Mouse (Mus musculus): ENCODE data around the gene Shc2. TPM values are rescaled to one million over a fixed set of nuclear protein-coding genes. Genes with fewer than 3 reads are reported as not detected.

Gene Shc2
- polyA plus RNA-seq, 1 experiment from 2014 or later, result 2.0 TPM

DNA sequence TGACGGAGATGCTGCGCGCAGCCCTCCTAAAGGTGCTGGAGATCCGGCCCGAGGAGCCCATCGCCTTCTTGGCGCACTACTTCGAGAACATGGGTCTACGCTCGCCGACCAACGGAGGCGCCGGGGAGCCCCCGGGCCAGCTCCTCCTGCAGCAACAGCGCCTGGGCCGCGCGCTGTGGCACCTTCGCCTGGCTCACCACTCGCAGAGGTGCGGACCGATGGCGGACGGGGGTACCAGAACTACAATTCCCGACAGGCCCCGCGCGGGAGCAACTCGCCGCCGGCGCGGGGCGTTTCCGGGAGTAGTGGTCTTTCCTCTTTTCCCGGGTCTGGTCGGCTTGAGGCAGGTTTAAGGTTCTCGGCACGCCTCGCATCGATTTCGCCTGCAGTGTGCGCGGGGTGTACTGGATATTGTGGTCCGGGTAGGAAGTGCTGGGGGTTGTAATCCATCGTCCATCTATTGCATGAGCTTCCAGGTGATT lies 31.9 kb upstream of the Shc2 start:
- WGBS, result under 1% methylated on average over 47 of the region's 47 CpGs
- Histone ChIP-seq H3K4me2 (ENCODE audit: low read depth, low read length) (peak overlapping the region; percentile 89), H3K27me3 (ENCODE audit: control insufficient read depth, insufficient read depth, low read length) (0 out of 2 replicates have a peak, but pooled peaks cover 3% of the 10 kb centered on the region), H3K27ac (ENCODE audit: low read length) (peak overlapping the region; percentile 94), H3K36me3 (ENCODE audit: control insufficient read depth, insufficient read depth) (no peaks in the 10 kb centered on the region), H3K9ac (ENCODE audit: low read length) (peak overlapping the region; percentile 91), H3K4me1 (ENCODE audit: control insufficient read depth, insufficient read depth, low read length) (peaks cover 14% of the 10 kb centered on the region), H3K9me3 (replicated peaks; ENCODE audit: control insufficient read depth, low read length) (no peaks in the 10 kb centered on the region), H3K4me3 (ENCODE audit: low read length) (peak overlapping the region; percentile 99)
- ATAC-seq (replicated peaks; ENCODE audit: extremely low read depth, insufficient read depth, low FRiP score), result peak; percentile 45

DNA sequence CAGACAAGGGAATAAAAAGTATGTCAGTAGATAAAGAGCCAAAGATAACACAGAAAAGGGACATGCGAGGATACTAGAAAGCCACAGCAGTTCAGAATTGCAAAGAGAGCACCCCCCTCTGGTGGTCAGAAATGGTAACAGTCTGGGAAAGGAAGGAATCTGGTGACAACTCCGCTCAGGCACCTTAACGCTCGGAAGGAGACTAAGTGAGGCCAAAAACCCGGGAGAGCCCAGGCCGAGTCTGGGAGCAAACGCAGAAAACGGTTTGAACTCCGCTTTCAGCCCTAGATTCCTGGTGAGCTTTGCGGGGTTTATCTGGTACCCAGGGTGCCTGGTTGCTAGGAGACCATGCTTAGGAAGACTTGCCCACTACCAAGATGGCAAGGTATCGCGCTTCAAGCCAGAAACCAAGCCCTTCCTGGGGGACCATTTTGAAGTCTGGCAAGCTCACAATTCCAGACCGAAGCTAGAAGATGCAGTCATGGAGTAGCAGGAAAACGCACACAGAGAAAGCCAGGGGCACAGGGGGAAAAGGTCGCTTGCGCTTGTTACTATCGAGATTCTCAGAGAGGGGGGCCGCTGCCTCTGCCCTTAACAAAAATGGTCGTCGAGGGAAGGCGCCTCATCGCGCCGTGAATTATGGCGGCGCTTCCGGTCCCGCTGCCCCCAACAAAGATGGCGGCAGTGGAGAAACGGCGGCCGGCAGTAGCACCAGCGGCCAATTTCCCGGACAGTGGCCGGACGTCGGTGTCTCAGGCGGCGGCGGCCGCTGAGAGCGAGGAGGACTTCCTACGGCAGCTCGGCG lies 31.3 kb upstream of the Shc2 start, which contains the start of gene Tpgs1:
Tpgs1 (plus strand) TSS at position 599 of the 805 bp plus-strand sequence.
- 0% methylated on average over 45 of the region's 45 CpGs for WGBS
- H3K27me3 ChIP-seq (ENCODE audit: control insufficient read depth, insufficient read depth, low read length), result 0 out of 2 replicates have a peak, but pooled peaks cover 3% of the 10 kb centered on the region
- no peaks in the 10 kb centered on the region for H3K9me3 ChIP-seq (replicated peaks; ENCODE audit: control insufficient read depth, low read length)
- no peaks in the 10 kb centered on the region for H3K36me3 ChIP-seq (ENCODE audit: control insufficient read depth, insufficient read depth)
- peak; percentile 81 for ATAC-seq (replicated peaks; ENCODE audit: extremely low read depth, insufficient read depth, low FRiP score)
- peak within 1 kb of the TSS; percentile 91 for H3K9ac ChIP-seq (ENCODE audit: low read length)
- peak within 1 kb of the TSS; percentile 89 for H3K4me2 ChIP-seq (ENCODE audit: low read depth, low read length)
- H3K4me1 ChIP-seq (ENCODE audit: control insufficient read depth, insufficient read depth, low read length), result peaks cover 14% of the 10 kb centered on the region
- H3K27ac ChIP-seq (ENCODE audit: low read length), result peak within 1 kb of the TSS; percentile 94
- H3K4me3 ChIP-seq (ENCODE audit: low read length), result peak within 1 kb of the TSS; percentile 99

GRCm38 (mm10) chr10:79668076-79668475 lies 30.4 kb upstream of the Shc2 start:
- Histone ChIP-seq H3K4me1 (ENCODE audit: control insufficient read depth, insufficient read depth, low read length) (peaks cover 14% of the 10 kb centered on the region), H3K4me3 (ENCODE audit: low read length) (no peak overlapping the region), H3K4me2 (ENCODE audit: low read depth, low read length) (no peak overlapping the region), H3K9ac (ENCODE audit: low read length) (no peak overlapping the region), H3K9me3 (replicated peaks; ENCODE audit: control insufficient read depth, low read length) (no peaks in the 10 kb centered on the region), H3K27ac (ENCODE audit: low read length) (no peak overlapping the region), H3K27me3 (ENCODE audit: control insufficient read depth, insufficient read depth, low read length) (0 out of 2 replicates have a peak, but pooled peaks cover 3% of the 10 kb centered on the region), H3K36me3 (ENCODE audit: control insufficient read depth, insufficient read depth) (no peaks in the 10 kb centered on the region)
- WGBS, result 84% methylated on average over 5 of the region's 5 CpGs
- no peak for ATAC-seq (replicated peaks; ENCODE audit: extremely low read depth, insufficient read depth, low FRiP score)

GRCm38 (mm10) chr10:79666493-79666892 lies 28.8 kb upstream of the Shc2 start:
- no peak for ATAC-seq (replicated peaks; ENCODE audit: extremely low read depth, insufficient read depth, low FRiP score)
- Histone ChIP-seq H3K36me3 (ENCODE audit: control insufficient read depth, insufficient read depth) (no peaks in the 10 kb centered on the region), H3K4me2 (ENCODE audit: low read depth, low read length) (no peak overlapping the region), H3K4me3 (ENCODE audit: low read length) (no peak overlapping the region), H3K9ac (ENCODE audit: low read length) (no peak overlapping the region), H3K9me3 (replicated peaks; ENCODE audit: control insufficient read depth, low read length) (no peaks in the 10 kb centered on the region), H3K4me1 (ENCODE audit: control insufficient read depth, insufficient read depth, low read length) (peaks cover 14% of the 10 kb centered on the region), H3K27me3 (ENCODE audit: control insufficient read depth, insufficient read depth, low read length) (0 out of 2 replicates have a peak, but pooled peaks cover 3% of the 10 kb centered on the region), H3K27ac (ENCODE audit: low read length) (no peak overlapping the region)
- WGBS, result 67% methylated on average over 9 of the region's 9 CpGs

- Histone ChIP-seq H3K4me1 (ENCODE audit: control insufficient read depth, insufficient read depth, low read length) (peaks cover 5% of the 10 kb centered on the region), H3K9me3 (replicated peaks; ENCODE audit: control insufficient read depth, low read length) (0 out of 2 replicates have a peak, but pooled peaks cover 2% of the 10 kb centered on the region), H3K9ac (ENCODE audit: low read length) (no peak overlapping the region), H3K36me3 (ENCODE audit: control insufficient read depth, insufficient read depth) (no peaks in the 10 kb centered on the region), H3K4me3 (ENCODE audit: low read length) (no peak overlapping the region), H3K27ac (ENCODE audit: low read length) (no peak overlapping the region), H3K4me2 (ENCODE audit: low read depth, low read length) (no peak overlapping the region), H3K27me3 (ENCODE audit: control insufficient read depth, insufficient read depth, low read length) (0 out of 2 replicates have a peak, but pooled peaks cover 3% of the 10 kb centered on the region)
- WGBS, result 83% methylated on average over 8 of the region's 8 CpGs
- no peak for ATAC-seq (replicated peaks; ENCODE audit: extremely low read depth, insufficient read depth, low FRiP score)
Measured at GRCm38 (mm10) chr10:79665051-79665450, 27.3 kb upstream of the Shc2 start.

DNA sequence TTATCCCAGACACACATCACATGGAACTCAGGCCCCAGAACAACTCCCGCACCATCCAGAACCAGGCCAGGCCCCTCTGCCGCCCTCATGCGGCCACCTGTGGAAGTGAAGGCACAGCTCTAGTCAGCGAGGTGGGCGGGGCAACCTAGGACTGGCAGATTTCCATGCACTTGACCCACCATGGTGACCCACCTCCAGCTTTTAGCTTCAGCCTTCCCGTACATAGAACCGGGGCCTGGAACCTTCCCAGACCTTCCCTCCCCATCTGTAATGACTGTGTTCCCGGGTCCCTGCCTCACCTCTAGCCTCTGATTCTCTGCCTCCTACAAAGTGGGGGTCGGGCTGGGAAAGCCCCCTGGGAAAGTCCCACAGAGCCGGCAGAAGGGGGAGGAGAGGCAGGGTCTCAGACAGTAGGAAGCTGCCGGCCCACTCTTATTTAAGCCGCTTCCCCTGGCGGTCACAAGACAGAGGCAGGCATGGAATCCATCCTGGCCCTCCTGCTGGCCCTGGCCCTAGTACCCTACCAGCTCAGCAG lies 26.5 kb upstream of the Shc2 start, which contains the start of gene Madcam1:
Madcam1 (plus strand) TSS at position 429 of the 535 bp plus-strand sequence.
- Histone ChIP-seq H3K27me3 (ENCODE audit: control insufficient read depth, insufficient read depth, low read length) (0 out of 2 replicates have a peak, but pooled peaks cover 3% of the 10 kb centered on the region), H3K4me2 (ENCODE audit: low read depth, low read length) (no peak within 1 kb of the TSS), H3K4me3 (ENCODE audit: low read length) (no peak within 1 kb of the TSS), H3K9me3 (replicated peaks; ENCODE audit: control insufficient read depth, low read length) (0 out of 2 replicates have a peak, but pooled peaks cover 2% of the 10 kb centered on the region), H3K9ac (ENCODE audit: low read length) (no peak within 1 kb of the TSS), H3K36me3 (ENCODE audit: control insufficient read depth, insufficient read depth) (no peaks in the 10 kb centered on the region), H3K27ac (ENCODE audit: low read length) (no peak within 1 kb of the TSS), H3K4me1 (ENCODE audit: control insufficient read depth, insufficient read depth, low read length) (0 out of 2 replicates have a peak, but pooled peaks cover 3% of the 10 kb centered on the region)
- ATAC-seq (replicated peaks; ENCODE audit: extremely low read depth, insufficient read depth, low FRiP score), result no peak
- WGBS, result 13% methylated on average over 13 of the region's 13 CpGs

GRCm38 (mm10) chr10:79661861-79662260 lies 24.1 kb upstream of the Shc2 start:
- Histone ChIP-seq H3K36me3 (ENCODE audit: control insufficient read depth, insufficient read depth) (no peaks in the 10 kb centered on the region), H3K4me3 (ENCODE audit: low read length) (no peak overlapping the region), H3K4me1 (ENCODE audit: control insufficient read depth, insufficient read depth, low read length) (no peaks in the 10 kb centered on the region), H3K9ac (ENCODE audit: low read length) (no peak overlapping the region), H3K4me2 (ENCODE audit: low read depth, low read length) (no peak overlapping the region), H3K27me3 (ENCODE audit: control insufficient read depth, insufficient read depth, low read length) (0 out of 2 replicates have a peak, but pooled peaks cover 3% of the 10 kb centered on the region), H3K27ac (ENCODE audit: low read length) (no peak overlapping the region), H3K9me3 (replicated peaks; ENCODE audit: control insufficient read depth, low read length) (0 out of 2 replicates have a peak, but pooled peaks cover 2% of the 10 kb centered on the region)
- WGBS, result 40% methylated on average over 3 of the region's 3 CpGs
- ATAC-seq (replicated peaks; ENCODE audit: extremely low read depth, insufficient read depth, low FRiP score), result no peak; the same call in 1 of the 2 replicates

DNA sequence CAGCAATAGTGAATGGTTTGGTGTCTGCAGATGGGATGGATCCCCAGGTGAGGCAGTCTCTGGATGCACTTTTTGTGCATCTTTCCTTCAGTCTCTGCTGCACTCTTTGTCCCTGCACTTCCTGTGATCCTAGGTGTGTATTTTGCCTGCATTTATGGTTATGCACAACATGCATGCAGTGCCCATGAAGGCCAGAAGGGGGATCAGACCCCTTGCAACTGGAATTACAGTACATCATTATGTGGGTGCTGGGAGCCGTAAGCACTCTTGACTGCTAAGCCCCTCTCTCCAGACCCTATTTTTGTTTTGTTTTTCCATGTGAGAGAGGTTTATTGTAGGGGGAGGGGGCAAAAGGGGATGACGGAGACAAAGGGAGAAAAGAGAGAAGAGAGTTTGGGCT lies 22.6 kb upstream of the Shc2 start:
- no peak overlapping the region for H3K4me2 ChIP-seq (ENCODE audit: low read depth, low read length)
- H3K27me3 ChIP-seq (ENCODE audit: control insufficient read depth, insufficient read depth, low read length), result peaks cover 7% of the 10 kb centered on the region
- H3K27ac ChIP-seq (ENCODE audit: low read length), result no peak overlapping the region
- no peak for ATAC-seq (replicated peaks; ENCODE audit: extremely low read depth, insufficient read depth, low FRiP score)
- WGBS, result 84% methylated on average over 2 of the region's 2 CpGs
- H3K9me3 ChIP-seq (replicated peaks; ENCODE audit: control insufficient read depth, low read length), result 0 out of 2 replicates have a peak, but pooled peaks cover 2% of the 10 kb centered on the region
- H3K36me3 ChIP-seq (ENCODE audit: control insufficient read depth, insufficient read depth), result no peaks in the 10 kb centered on the region
- no peak overlapping the region for H3K4me3 ChIP-seq (ENCODE audit: low read length)
- H3K4me1 ChIP-seq (ENCODE audit: control insufficient read depth, insufficient read depth, low read length), result no peaks in the 10 kb centered on the region
- H3K9ac ChIP-seq (ENCODE audit: low read length), result no peak overlapping the region
